Mouse (Mus musculus): ENCODE results near the gene 1810049J17Rik.

1810049J17Rik gene

DNA sequence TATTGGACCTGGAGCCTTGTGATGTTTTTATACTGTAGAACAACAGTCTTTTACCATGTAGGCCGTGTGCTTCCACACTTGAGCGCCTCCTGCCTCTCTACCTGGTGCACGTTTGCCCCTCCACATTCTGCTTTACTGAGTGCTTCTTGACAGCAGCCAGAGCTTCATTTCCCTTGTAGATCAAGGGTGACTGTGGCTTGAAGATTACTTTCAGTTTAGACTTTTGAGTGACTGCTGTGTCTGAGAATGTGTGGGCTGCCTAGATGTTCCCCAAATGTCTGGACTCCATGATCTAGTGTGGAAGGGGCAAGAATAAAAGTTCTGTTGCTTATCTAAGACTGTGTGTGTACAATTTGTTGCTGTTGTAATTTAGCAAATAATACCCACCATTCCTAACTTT lies 27.3 kb upstream of the 1810049J17Rik start:
- in situ Hi-C loops (cut with MboI): no loop called here

DNA sequence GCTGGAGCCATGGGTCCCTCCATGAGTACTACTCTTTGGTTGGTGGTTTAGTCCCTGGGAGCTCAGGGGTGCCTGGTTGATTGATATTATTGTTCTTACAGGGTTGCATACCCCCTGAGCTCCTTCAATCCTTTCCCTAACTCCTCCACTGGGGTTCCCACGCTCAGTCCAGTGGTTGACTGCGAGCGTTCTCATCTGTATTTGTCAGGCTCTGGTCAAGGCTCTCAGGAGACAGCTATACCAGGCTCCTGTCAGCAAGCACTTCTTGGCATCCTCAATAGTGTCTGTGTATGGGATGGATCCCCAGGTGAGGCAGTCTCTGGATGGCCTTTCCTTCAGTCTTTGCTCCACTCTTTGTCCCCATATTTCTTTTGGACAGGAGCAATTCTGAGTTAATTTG lies 25.2 kb upstream of the 1810049J17Rik start:
- in situ Hi-C loops (cut with MboI): no loop called here

DNA sequence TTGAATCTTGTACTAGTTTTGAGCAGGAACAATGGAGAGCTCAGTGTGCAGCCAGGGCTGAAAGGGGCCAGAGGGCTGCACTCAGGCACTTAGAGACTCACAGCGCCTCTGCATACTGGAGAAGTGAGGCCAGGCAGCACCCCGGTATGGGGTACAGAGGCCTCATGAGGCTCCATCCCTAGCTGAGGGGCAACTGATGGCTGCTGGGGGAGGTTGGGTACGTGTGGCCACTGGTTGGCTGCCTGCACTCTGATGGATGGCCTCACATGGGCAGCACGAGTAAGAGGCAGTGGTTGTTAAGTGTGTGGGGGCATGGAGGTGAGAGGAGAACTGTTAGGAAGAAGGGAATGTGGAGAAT lies 19.7 kb upstream of the 1810049J17Rik start:
- in situ Hi-C loops (cut with MboI): no loop called here

DNA sequence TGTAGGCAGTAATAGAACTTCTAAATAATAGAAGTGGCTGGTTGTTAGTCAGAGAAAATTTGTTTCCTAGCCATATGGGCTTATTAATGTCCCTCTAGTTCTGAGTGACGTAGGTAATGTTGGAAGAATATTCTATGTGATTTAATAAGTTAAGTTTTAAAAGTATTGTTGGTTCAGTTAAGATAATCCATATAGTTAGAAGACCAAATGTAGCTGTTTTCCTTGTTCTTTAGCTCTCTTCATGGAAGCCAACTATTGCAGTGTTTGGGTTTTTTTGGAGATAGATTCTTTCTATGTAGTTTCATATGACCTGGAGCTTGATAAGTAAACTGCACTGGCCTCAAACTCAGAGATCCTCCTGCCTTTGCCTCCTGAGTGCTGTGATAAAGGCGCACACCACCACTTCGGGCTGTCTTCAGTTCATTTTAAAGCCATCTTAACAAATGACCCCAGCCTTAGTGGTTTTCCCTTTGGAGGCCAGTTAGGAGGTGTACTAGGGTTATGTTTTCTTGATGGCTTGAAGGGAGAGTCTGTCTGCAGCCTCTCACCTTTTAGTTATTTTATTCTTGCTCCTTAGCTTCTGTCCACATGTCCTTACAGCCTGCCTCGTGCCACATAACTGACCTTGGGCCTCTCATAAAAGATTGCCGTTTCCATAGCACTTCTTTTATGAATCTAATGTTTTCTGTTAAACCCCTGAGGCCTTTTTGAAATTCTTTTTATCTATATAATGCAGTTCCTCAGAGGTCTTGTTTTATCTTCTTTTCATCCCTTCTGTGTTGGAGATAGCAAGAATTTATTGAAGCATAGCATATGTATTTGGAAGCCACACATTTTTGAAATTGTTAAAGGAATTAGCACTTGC lies 19.1 kb upstream of the 1810049J17Rik start:
- in situ Hi-C loops (cut with MboI): no loop called here

DNA sequence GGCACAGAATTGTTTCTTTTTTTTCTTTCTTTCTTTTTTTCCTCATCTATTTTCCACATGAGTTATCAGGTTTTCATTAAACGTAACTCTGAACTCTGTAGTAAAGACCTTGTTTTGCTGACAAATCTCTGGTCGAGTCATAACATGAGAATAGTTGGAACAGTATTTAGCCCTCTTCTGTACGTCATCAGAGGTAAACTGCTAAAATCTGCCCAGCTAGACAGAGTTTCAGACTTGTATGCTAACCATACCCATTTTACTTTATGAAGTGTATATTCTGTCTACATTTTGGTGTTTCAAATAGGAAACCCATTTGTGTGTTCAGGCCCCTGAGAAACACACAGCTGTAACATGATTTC lies 16.1 kb upstream of the 1810049J17Rik start:
- in situ Hi-C loops (cut with MboI): no loop called here

DNA sequence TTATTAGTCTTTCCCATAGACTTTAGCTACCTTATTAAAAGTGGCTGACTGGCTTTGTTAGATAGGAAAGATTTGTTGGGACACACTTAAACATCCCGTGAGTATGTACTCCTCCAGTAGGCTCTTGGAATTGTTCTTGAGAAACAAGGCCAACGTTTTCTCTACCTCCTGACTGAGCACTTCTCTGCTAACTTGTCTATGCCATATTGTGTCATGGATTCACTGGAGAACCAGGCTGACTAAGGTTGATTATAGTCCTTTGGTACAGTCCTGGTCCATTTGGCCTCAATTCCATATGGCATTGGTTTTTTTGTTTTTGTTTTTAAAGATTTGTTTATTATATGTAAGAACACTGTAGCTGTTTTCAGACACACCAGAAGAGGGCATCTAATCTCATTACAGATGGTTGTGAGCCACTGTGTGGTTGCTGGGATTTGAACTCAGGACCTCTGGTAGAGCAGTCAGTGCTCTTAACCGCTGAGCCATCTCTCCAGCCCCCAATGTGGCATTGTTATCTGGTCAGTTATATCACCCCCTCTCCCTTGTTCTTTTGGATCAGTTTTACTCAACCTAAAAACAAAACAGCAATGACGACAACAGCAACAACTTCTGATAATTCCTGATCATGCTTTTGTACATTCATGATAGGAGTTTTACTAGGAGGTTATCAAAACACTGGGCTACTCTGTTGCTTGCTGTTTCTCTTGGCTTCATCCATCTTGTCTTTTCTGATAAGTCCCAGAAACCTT lies 15.5 kb upstream of the 1810049J17Rik start:
- in situ Hi-C loops (cut with MboI): no loop called here

DNA sequence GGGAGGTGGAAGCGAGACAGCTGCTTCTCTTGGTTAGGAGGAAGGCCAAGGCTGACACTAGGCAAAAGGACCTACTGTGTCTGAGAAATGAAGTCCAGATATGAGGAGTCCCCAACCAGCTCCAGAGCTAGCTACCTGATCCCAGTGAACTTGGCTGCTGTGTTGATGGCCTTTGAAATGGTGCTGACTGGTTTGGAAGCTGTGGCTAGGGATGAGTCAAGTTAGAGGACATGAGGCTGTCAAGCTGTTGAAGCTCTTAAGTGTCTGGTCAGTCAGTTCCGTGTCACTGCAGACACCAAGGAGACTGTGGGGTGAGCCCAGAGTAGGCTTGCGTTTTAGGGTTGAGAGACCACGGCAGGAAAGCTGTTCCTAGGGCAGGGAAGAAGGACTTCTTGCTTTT lies 12.7 kb upstream of the 1810049J17Rik start:
- in situ Hi-C loops (cut with MboI): no loop called here

DNA sequence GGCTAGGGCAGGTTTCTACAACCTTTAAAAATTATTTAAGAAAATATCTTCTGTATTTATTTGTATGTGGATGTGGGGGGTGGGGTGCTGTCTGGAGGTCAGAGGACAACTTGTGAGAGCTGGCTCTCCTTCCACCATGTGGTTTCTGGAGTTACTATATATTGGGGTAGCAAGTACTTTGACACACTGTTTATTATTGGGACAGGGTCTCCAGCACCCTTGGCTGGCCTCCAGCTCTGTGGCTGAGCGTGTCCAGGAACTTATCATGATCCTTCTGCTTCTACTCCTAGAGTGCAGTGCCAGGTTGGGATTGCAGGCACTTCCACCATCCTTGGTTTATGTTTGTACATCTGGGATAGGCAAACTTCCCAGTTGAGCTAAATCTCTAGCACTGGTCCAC lies 9.6 kb upstream of the 1810049J17Rik start:
- in situ Hi-C loops (cut with MboI): no loop called here

DNA sequence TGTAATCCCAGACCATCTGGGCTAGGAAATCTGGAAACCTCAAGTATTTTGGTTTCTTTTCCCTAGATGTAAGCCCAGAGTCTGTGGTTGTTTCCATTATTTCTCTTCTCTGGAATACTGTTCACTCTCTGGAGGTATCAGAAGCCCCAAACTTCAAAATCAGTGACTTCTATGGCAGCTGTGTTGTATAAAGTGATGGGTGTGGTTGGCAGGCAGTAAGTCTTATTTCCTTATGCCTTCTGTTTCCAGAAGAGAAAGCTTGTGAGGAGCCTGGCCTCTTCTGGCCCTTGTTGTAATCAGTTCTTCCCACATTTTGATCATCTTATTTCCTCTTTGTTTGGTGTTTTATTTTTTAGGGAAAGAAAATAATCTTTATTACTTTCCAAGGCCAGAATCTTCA lies 9.2 kb upstream of the 1810049J17Rik start:
- in situ Hi-C loops (cut with MboI): no loop called here

DNA sequence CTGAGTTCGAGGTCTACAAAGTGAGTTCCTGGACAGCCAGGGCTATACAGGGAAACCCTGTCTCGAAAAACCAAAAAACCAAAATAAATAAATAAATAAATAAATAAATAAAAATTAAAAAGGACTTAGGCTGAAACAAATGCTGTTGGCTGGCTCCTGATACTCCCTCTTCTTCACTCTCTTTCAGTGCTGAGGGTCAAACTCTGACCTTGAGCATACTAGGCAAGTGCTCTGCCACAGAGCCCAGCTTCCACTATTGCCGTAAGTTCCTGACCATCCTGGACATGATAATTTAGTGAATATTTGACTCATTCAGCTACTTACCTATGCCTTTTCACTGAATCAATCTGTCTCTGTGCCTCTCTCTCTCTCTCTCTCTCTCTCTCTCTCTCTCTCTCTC lies 8.7 kb upstream of the 1810049J17Rik start:
- in situ Hi-C loops (cut with MboI): no loop called here

DNA sequence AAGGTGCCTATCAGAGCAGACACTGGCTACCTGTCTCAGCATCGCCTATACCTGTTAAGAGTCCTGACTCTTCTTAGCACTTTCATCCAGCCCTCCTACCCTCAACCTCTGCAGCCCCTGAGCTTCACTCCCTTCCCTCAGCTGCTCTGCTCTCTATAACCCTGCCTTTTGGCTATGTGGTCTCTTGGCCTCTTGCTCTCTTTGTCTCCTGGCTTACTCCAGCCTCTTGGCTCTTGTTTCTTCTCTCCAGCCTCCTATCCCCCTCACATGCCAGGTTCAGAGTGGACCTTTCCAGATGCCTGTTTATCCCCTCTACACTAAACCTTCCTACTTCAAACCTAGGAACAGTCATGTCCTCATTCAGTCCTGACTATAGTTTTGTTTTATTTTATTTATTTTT lies 2.6 kb upstream of the 1810049J17Rik start:
- in situ Hi-C loops (cut with MboI): no loop called here

DNA sequence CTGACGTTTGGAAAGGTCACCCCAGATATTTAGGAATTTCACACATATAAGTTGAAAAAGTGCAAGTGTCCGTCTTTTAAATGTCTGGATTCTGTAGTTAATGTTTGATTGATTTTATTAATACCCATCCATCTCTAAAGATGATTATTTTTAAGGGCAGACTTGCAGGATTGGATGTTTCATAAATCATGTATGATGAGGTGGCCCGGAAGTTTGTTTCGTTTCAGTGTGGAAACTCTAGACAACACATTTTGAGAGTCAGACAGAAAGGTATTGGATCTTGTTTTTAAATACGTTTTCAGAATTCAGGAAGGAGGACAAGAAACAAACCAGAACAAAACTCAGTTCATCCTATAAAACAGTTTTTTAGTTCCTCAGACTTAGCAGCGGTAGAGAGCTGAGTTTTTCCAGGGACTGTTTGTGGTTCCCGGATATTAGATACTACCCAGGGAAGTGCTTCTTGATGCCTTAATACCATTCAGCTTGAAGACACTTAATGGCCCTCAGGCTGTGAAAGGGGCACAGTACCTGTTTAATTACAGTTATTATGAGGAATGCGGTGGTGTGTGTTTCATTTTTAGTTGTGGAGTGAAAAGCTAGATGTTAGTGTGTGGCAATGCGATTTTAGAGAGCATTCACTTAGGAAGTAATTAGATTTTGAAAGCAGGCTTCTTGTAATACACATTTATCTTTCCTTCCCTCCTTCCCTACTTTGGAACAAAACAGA lies 1.1 kb upstream of the 1810049J17Rik start:
- in situ Hi-C loops (cut with MboI): no loop called here

DNA sequence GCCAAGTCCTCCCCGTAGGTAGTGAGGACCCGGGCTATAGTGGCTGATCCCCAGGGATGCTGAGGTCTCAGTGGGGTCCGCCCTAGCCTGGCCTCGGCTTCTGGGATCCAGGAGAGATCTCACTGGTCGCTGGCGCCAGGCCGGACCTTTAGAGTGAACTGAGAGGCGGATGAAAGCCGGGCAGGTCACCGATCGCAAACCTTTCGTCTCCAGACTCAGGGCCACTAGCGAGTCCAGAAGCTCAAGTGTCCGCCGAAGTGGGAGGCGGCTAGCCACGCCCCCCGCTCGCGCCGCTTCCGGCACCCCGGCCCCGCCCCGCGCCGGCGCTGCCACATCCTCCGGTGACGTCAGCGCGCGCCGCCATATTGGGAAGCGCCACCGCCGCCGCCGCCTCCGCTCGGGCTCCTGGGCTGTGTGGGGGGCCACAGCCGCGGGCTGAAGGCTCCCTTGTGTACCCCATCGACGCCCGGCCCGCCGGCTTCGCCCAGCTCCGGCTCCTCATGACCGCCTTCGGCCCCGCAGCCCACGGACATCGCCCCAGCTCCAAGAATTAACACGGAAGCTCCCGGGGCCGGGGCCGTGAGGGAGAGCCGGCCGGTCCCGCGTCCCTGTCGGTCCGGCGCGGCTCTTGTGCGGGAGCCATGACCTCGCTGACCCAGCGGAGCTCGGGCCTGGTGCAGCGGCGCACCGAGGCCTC lies 460 bp downstream of the 1810049J17Rik start, which contains the start of gene Golph3:
Golph3 (plus strand) TSS at position 360 of the 697 bp plus-strand sequence.
- in situ Hi-C loops (cut with MboI): no loop called here

DNA sequence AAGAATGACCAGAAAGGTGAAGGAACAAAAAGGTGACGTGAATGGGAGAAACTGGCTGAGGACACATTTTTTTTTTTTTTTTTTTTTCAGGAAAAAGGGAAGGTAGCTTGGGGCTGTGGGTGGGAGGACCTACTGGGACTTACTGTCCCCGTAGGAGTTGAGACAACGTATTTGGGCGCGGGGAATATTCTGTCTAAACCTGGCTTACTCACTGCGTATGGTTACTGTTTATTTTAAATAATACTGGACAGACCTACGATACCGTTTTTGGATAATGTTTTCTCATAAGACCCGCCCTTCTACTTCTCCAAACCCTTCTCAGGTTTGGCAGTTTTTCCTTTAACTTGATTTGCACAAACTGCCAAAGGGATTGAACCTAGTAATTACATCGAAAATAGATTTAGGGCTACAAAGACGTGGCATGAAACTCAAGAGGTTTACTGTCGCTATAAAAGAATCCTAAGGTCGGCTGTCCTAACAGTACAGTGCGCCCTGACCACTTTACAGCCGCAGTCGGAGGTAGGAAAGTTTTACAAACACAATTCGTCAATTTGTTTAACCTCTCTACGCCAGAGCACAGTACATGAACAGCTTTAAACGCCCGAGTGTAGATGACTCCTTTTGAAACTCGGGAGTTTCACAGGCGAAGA lies 1.1 kb downstream of the 1810049J17Rik start:
- in situ Hi-C loops (cut with MboI): no loop called here

DNA sequence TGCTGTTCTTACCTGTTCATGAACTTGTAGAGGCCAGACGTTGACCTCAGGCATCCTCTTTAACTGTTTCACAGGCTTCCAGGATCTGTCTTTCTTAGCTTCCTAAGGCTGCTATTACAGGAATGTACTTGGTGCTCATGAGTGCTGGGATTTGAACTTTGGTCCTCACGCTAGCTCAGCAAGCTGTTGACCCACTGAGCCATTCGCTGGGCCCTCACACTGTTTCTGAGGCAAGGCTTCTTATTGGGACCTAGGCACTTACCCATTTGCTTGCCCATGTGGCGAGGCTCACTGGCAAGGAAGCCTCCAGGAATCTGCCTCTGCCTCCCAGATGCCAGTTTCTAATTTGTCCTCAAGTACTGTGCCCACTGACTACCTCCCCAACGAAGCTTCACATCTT lies 1.8 kb downstream of the 1810049J17Rik start:
- in situ Hi-C loops (cut with MboI): no loop called here

DNA sequence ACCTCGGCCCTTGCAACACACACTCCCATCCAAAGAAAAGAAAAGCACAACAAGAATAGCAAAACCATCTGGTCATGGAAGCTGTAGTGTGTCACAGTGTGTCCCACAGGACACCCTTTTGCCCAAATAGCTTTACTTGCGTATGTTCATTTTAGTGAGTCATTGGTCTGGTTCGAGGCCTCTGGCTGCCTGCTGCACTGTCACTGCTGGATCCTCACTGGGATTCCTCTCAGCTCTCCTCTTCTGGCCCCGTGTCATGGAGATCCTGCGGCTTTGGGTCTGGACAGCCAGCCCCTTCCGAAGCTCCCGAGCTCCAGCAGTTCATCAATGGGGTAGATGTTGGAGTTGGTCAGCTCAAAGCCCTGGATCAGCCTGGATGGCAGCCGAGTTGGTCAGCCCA lies 3.2 kb downstream of the 1810049J17Rik start:
- in situ Hi-C loops (cut with MboI): no loop called here

DNA sequence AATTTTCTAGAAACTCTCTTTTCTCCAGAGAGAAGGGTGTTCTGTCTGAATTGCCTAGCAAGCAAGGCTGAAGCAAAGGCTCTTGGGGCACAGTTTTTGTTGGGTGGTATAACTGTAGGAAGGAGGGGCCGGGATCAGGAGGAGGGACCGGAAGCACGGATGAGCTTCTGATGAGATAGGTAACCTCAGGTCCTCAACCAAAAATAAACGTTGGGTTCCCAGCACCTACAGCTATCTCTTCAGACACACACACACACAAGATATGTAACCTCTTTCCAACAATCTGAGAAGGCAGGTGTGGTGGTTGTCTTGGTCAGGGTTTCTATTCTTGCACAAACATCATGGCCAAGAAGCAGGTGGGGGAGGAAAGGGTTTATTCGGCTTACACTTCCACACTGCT lies 4.4 kb downstream of the 1810049J17Rik start:
- in situ Hi-C loops (cut with MboI): no loop called here

DNA sequence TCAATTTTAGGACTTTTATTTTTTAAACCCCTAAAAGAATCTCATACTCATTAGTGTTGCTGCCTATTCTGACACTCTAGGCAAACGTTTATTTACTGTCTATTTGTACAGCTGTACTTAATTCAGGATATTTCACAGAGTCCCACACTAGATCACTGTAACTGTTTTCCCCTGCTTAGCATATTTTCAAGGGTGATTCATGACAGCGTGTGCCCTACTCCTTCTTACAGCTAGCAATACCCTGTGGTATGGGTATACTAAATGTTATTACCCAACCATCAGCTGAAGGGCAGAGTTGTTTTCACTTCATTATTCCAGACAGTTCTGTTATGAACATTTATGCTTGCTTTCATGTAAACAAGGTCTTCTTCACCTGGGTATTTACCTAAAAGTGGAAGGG lies 5.7 kb downstream of the 1810049J17Rik start:
- in situ Hi-C loops (cut with MboI): no loop called here

DNA sequence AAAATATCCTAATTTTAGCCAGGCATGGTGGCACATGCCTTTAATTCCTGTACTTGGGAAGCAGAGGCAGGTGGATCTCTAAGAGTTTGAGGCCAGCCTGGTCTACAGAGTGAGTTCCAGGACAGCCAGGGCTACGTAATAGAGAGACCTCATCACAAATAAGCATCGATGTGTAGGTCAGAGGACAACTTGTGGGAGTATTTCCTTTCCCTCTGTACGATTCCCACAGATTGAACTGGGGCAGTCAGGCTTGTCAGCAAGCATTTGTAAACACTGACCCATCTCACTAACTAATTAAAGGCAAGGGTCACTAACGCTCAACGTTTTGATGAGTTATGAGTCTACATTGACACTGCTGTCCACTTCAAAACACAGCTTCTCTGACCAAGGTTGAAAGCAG lies 7.1 kb downstream of the 1810049J17Rik start:
- in situ Hi-C loops (cut with MboI): no loop called here

DNA sequence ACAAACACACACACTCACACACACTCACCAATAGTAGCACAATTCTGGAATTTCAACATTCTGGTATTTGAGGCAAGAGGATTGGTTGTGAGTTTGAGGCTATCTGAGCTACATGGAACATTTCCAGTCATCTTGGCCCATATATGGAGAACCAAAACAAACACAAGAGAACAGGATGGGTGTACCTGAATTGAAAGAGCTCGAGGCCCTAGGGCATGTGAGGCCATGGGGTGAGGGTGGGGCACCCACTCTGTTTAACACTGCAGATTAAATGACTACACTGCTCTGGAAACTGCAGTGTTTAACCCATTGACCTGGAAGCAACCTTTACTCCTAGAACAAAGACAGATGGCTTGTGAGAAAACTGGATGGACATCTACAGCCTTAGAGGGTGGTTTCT lies 8.4 kb downstream of the 1810049J17Rik start:
- in situ Hi-C loops (cut with MboI): no loop called here

DNA sequence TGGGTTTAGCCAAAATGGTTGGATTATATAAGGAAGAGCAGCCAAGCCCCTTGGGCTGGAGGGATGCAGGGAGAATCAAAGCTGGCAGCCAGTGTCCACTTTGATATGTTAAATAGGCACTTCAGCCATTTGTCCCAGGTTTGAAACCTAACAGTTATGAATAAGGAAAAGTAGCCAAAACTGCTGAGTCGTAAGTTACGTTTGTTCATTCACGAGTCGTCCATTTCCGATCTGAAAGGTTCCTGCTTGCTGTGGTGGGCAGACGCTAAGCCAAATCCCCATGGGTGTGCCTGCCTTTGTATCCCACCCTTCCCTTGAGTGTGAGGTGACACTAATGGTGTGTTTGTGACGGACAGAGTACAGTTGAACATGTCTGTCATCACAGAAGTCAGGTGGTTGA lies 10.2 kb downstream of the 1810049J17Rik start:
- in situ Hi-C loops (cut with MboI): no loop called here

DNA sequence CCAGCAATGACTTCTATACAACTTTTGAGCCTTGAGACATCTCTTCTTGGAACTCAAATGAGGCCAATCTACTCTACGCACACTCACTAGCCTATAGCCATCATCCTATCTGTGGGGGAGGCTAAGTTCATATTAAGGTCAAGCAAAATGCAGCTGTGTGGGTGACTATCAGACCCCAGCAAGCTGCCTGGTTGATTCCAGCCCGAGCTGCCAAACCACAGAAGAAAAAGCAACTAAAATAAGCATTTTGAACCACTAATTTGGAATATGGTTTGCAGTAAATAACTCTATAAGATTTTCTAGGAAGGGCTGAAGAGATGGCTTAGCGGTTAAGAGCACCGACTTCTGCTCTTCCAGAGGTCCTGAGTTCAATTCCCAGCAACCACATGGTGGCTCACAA lies 11.0 kb downstream of the 1810049J17Rik start:
- in situ Hi-C loops (cut with MboI): no loop called here

All from mature B cell (primary cell).